Mouse (Mus musculus): ENCODE measurements around the gene Timm8a1. TPM values are rescaled to one million over a fixed set of nuclear protein-coding genes. Genes with fewer than 3 reads are reported as not detected.

Timm8a1 gene
- total and polyA plus RNA-seq, 3 experiments, result 48.2 to 216 (median 152) TPM

DNA sequence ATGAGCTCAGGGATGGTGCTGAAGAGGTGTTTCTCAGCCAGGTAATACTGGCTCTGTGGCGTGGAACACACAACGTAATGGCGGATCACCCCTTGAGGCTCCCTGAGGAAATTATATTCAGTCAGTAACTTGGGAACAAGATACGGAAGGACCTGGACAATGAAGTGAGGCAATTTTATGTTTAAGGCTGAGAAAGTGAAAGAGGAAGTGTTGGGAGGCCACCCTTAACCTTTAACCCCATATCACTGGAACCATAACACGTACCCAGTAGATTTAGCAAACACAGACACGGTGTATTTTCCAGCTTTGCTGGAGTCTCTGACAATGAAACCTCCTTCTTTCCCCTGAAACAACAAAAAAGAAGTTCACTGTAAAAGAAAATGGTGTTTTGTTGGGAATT is 12.8 kb upstream of the Timm8a1 start:
- Histone ChIP-seq H3K4me3 (replicated peaks in 1 of 3; ENCODE audit: low read depth in 2 of 3, low read length in 2 of 3, poor library complexity in 1 of 3) (no peak overlapping the region), H3K27me3 (replicated peaks) (no peaks in the 10 kb centered on the region), H3K79me2 (replicated peaks; ENCODE audit: control insufficient read depth, extremely low read depth, insufficient read depth, poor library complexity, severe bottlenecking) (no peaks in the 10 kb centered on the region), H3K4me2 (ENCODE audit: insufficient read depth, low read depth, poor library complexity, severe bottlenecking) (no peak overlapping the region), H3K9me3 (replicated peaks; ENCODE audit: low read length) (no peaks in the 10 kb centered on the region), H3K27ac (ENCODE audit: insufficient read depth, low read depth) (no peak overlapping the region; the same call in 1 of the 2 replicates), H3K36me3 (replicated peaks in 1 of 2; ENCODE audit: control insufficient read depth in 1 of 2, insufficient read depth in 1 of 2, low read length in 1 of 2) (peaks cover 41 to 68% of the 10 kb centered on the region in 2 experiments), H3K9ac (ENCODE audit: insufficient read depth, low read depth) (no peak overlapping the region), H3K4me1 (ENCODE audit: control insufficient read depth in 1 of 2, insufficient read depth in 2 of 2) (no peaks in the 10 kb centered on the region)
- dilution Hi-C loops (cut with MboI; ENCODE audit: extremely low pct_ligation_motif_present, extremely low pct_unique_long_range_greater_than_20kb, low sequenced_read_pairs) (no loop called here), in situ Hi-C loops (cut with MboI; ENCODE audit: low pct_ligation_motif_present, low pct_unique_long_range_greater_than_20kb, low sequenced_read_pairs) (no loop called here)
- DNase-seq (ENCODE audit: extremely low read depth), result no peak
- TF ChIP-seq RCOR1 (conservative IDR thresholded peaks at IDR 0.05; ENCODE audit: low read depth, low read length), result no peak
- no peak for TF ChIP-seq USF2 (conservative IDR thresholded peaks at IDR 0.05; ENCODE audit: low read depth, low read length)
- TF ChIP-seq MAZ (IDR thresholded peaks at IDR 0.05; ENCODE audit: low read depth, low read length), result no peak

DNA sequence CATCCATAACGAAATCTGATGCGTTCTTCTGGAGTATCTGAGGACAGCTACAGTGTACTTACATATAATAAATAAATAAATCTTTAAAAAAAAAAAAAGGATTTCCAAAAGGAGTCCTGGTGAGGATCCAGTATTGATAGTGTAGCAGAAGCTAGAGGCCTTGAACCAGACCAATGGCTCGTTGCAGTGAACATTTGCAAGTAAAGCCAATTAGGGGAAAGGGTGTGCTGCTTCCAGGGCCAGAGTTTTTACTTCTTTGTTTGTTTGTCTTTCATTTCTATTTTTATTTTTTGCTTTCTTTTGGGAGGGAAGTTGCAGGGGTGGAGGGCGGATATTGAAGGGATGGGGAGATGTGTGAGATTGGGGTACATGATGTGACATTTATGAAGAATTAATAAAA is 11.7 kb upstream of the Timm8a1 start:
- H3K4me2 ChIP-seq (ENCODE audit: insufficient read depth, low read depth, poor library complexity, severe bottlenecking), result no peak overlapping the region
- no peak for TF ChIP-seq CHD2 (IDR thresholded peaks at IDR 0.05; ENCODE audit: low read length)
- no peak for TF ChIP-seq MAZ (IDR thresholded peaks at IDR 0.05; ENCODE audit: low read depth, low read length)
- TF ChIP-seq ZKSCAN1 (IDR thresholded peaks at IDR 0.05; ENCODE audit: borderline replicate concordance, low read depth, low read length), result no peak
- no peak for TF ChIP-seq MAX (IDR thresholded peaks at IDR 0.05; ENCODE audit: low read length)
- no peak for TF ChIP-seq TCF12 (IDR thresholded peaks at IDR 0.05; ENCODE audit: low read depth, low read length)
- no peak for TF ChIP-seq CHD1 (IDR thresholded peaks at IDR 0.05; ENCODE audit: low read depth, low read length)
- no peak for TF ChIP-seq MYC (IDR thresholded peaks at IDR 0.05; ENCODE audit: low read depth, low read length)
- no peak for TF ChIP-seq ETS1 (conservative IDR thresholded peaks at IDR 0.05; ENCODE audit: low read depth, low read length)
- TF ChIP-seq CTCF (conservative IDR thresholded peaks at IDR 0.05 in 1 of 2, IDR thresholded peaks at IDR 0.05 in 1 of 2; ENCODE audit: low read depth in 2 of 2, low read length in 2 of 2), result no peak
- TF ChIP-seq POLR2A (IDR thresholded peaks at IDR 0.05; ENCODE audit: low read depth, low read length), result no peak
- TF ChIP-seq NRF1 (IDR thresholded peaks at IDR 0.05; ENCODE audit: low read depth, low read length), result no peak
- no peak for TF ChIP-seq E2F4 (IDR thresholded peaks at IDR 0.05; ENCODE audit: insufficient replicate concordance, low read depth, low read length)
- TF ChIP-seq ZC3H11A (IDR thresholded peaks at IDR 0.05; ENCODE audit: low read depth, low read length), result no peak
- TF ChIP-seq JUND (conservative IDR thresholded peaks at IDR 0.05; ENCODE audit: low read depth, low read length), result no peak
- no peak for TF ChIP-seq GABPA (IDR thresholded peaks at IDR 0.05; ENCODE audit: insufficient replicate concordance, low read depth, low read length)
- DNase-seq (ENCODE audit: extremely low read depth), result no peak
- H3K79me2 ChIP-seq (replicated peaks; ENCODE audit: control insufficient read depth, extremely low read depth, insufficient read depth, poor library complexity, severe bottlenecking), result no peaks in the 10 kb centered on the region
- no peaks in the 10 kb centered on the region for H3K9me3 ChIP-seq (replicated peaks; ENCODE audit: low read length)
- dilution Hi-C loops (cut with MboI; ENCODE audit: extremely low pct_ligation_motif_present, extremely low pct_unique_long_range_greater_than_20kb, low sequenced_read_pairs) (no loop called here), in situ Hi-C loops (cut with MboI; ENCODE audit: low pct_ligation_motif_present, low pct_unique_long_range_greater_than_20kb, low sequenced_read_pairs) (no loop called here)
- H3K36me3 ChIP-seq (replicated peaks in 1 of 2; ENCODE audit: control insufficient read depth in 1 of 2, insufficient read depth in 1 of 2, low read length in 1 of 2), result peaks cover 39 to 69% of the 10 kb centered on the region in 2 experiments
- H3K4me1 ChIP-seq (ENCODE audit: control insufficient read depth in 1 of 2, insufficient read depth in 2 of 2), result no peaks in the 10 kb centered on the region
- no peak overlapping the region for H3K27ac ChIP-seq (ENCODE audit: insufficient read depth, low read depth)
- H3K4me3 ChIP-seq (replicated peaks in 1 of 3; ENCODE audit: low read depth in 2 of 3, low read length in 2 of 3, poor library complexity in 1 of 3), result no peak overlapping the region
- H3K9ac ChIP-seq (ENCODE audit: insufficient read depth, low read depth), result no peak overlapping the region
- H3K27me3 ChIP-seq (replicated peaks), result no peaks in the 10 kb centered on the region
